In the genomic region with DNA sequence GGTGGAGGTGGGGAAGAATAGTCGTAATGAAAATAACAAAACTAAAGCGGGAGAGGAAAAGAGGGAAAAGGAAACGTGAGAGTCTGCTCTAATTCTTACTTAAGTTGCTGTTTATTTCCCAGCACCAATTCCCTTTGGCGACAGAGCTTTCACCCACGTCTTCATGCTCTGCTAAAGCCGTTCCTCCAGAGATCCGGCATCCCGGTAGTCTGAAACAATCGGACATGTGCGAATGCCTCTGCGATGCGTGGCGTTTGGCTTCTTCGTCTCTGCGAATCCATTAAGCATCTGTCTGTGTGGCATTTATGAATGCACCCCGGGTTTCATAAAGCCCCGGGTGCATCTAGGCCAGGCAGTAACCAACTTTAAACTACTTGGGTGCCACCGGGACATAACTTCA, we compare ENCODE assay signal across 8 mouse cellular contexts. TPM values are rescaled to one million over a fixed set of nuclear protein-coding genes. Genes with fewer than 3 reads are reported as not detected.
DNase-seq lines count a peak whose midpoint lies in the region; ATAC-seq lines count a peak whose summit lies in the region.
"Had no signal": no experiment of that assay in that cellular context is flagged by ENCODE, and none has a peak within 500 bp of the region (broad histone marks: within the 10 kb centered on the region; RNA-seq: fewer than 3 reads in every experiment).

No protein-coding gene starts in this region.

- H3K4me1 ChIP-seq in intestine, embryonic 14.5 days (replicated peaks; ENCODE audit: control insufficient read depth, insufficient read depth, low read length), result no peaks in the 10 kb centered on the region
- H3K4me1 ChIP-seq in intestine, embryonic 16.5 days (ENCODE audit: control insufficient read depth, insufficient read depth, low read length), result no peaks in the 10 kb centered on the region
- no peaks in the 10 kb centered on the region for H3K4me1 ChIP-seq in embryonic facial prominence, embryonic 14.5 days (ENCODE audit: control insufficient read depth, insufficient read depth, low read length)
- H3K4me1 ChIP-seq in hindbrain, embryonic 14.5 days (replicated peaks; ENCODE audit: control insufficient read depth, insufficient read depth, low read length), result peaks cover 21% of the 10 kb centered on the region
- H3K4me1 ChIP-seq in midbrain, embryonic 16.5 days (ENCODE audit: control insufficient read depth, insufficient read depth, low read length), result peaks cover 16% of the 10 kb centered on the region

- no peak overlapping the region for H3K9ac ChIP-seq in intestine, embryonic 14.5 days (ENCODE audit: low read length)
- H3K9ac ChIP-seq in intestine, embryonic 16.5 days (ENCODE audit: low read depth, low read length), result no peak overlapping the region
- 0 out of 2 replicates have a peak overlapping the region, but pooled peaks have one; percentile 1 for H3K9ac ChIP-seq in embryonic facial prominence, embryonic 14.5 days (ENCODE audit: low read depth, low read length)
- 0 out of 2 replicates have a peak overlapping the region, but pooled peaks have one; percentile 6 for H3K9ac ChIP-seq in hindbrain, embryonic 14.5 days
- no peak overlapping the region for H3K9ac ChIP-seq in midbrain, embryonic 16.5 days (ENCODE audit: low read depth, low read length)

- no peak overlapping the region for H3K27ac ChIP-seq in intestine, embryonic 14.5 days (ENCODE audit: low read depth)
- no peak overlapping the region for H3K27ac ChIP-seq in intestine, embryonic 16.5 days (ENCODE audit: low read length)
- H3K27ac ChIP-seq in embryonic facial prominence, embryonic 14.5 days (replicated peaks; ENCODE audit: low read depth, low read length), result no peak overlapping the region
- H3K27ac ChIP-seq in hindbrain, embryonic 14.5 days, result no peak overlapping the region
- H3K27ac ChIP-seq in midbrain, embryonic 16.5 days (ENCODE audit: low read length), result no peak overlapping the region

- H3K4me2 ChIP-seq in intestine, embryonic 14.5 days (ENCODE audit: low read length), result peak overlapping the region; percentile 26
- no peak overlapping the region for H3K4me2 ChIP-seq in intestine, embryonic 16.5 days (ENCODE audit: low read depth, low read length)
- H3K4me2 ChIP-seq in embryonic facial prominence, embryonic 14.5 days (ENCODE audit: low read depth, low read length), result peak overlapping the region; percentile 40
- H3K4me2 ChIP-seq in hindbrain, embryonic 14.5 days (replicated peaks), result peak overlapping the region; percentile 45
- H3K4me2 ChIP-seq in midbrain, embryonic 16.5 days (ENCODE audit: low read length), result peak overlapping the region; percentile 53

- H3K27me3 ChIP-seq in intestine, embryonic 14.5 days (replicated peaks; ENCODE audit: control insufficient read depth, insufficient read depth, low read length), result no peaks in the 10 kb centered on the region
- no peaks in the 10 kb centered on the region for H3K27me3 ChIP-seq in intestine, embryonic 16.5 days (replicated peaks; ENCODE audit: control insufficient read depth, insufficient read depth, low read length)
- no peaks in the 10 kb centered on the region for H3K27me3 ChIP-seq in embryonic facial prominence, embryonic 14.5 days (replicated peaks; ENCODE audit: control insufficient read depth, insufficient read depth, low read length)
- H3K27me3 ChIP-seq in hindbrain, embryonic 14.5 days (ENCODE audit: control insufficient read depth, insufficient read depth, low read length), result no peaks in the 10 kb centered on the region
- H3K27me3 ChIP-seq in midbrain, embryonic 16.5 days (ENCODE audit: control insufficient read depth, insufficient read depth, low read depth, low read length), result no peaks in the 10 kb centered on the region

- H3K9me3 ChIP-seq in intestine, embryonic 14.5 days (ENCODE audit: control insufficient read depth, low read length), result no peaks in the 10 kb centered on the region
- no peaks in the 10 kb centered on the region for H3K9me3 ChIP-seq in intestine, embryonic 16.5 days (ENCODE audit: control insufficient read depth, low read length)
- no peaks in the 10 kb centered on the region for H3K9me3 ChIP-seq in embryonic facial prominence, embryonic 14.5 days (ENCODE audit: control insufficient read depth, low read length)
- no peaks in the 10 kb centered on the region for H3K9me3 ChIP-seq in hindbrain, embryonic 14.5 days (ENCODE audit: control insufficient read depth, low read length)
- H3K9me3 ChIP-seq in midbrain, embryonic 16.5 days (replicated peaks; ENCODE audit: control insufficient read depth, low read length, poor library complexity, severe bottlenecking), result no peaks in the 10 kb centered on the region

- H3K4me3 ChIP-seq in intestine, embryonic 14.5 days (ENCODE audit: low read depth, low read length), result no peak overlapping the region
- H3K4me3 ChIP-seq in intestine, embryonic 16.5 days (ENCODE audit: low read length), result no peak overlapping the region
- no peak overlapping the region for H3K4me3 ChIP-seq in embryonic facial prominence, embryonic 14.5 days (ENCODE audit: low read depth, low read length)
- peak overlapping the region; percentile 14 for H3K4me3 ChIP-seq in hindbrain, embryonic 14.5 days (replicated peaks; ENCODE audit: low read length)
- peak overlapping the region; percentile 11; the same call in 1 of the 2 replicates for H3K4me3 ChIP-seq in midbrain, embryonic 16.5 days (ENCODE audit: low read depth, low read length)

- 64% methylated on average over 18 of the region's 18 CpGs for WGBS in intestine, embryonic 14.5 days
- 60% methylated on average over 18 of the region's 18 CpGs for WGBS in intestine, embryonic 16.5 days
- WGBS in embryonic facial prominence, embryonic 14.5 days, result 65% methylated on average over 18 of the region's 18 CpGs
- WGBS in hindbrain, embryonic 14.5 days, result 38% methylated on average over 18 of the region's 18 CpGs
- 29% methylated on average over 18 of the region's 18 CpGs for WGBS in midbrain, embryonic 16.5 days

- no peak for DNase-seq in intestine, embryonic 14.5 days (ENCODE audit: low spot score)
- no peak for DNase-seq in embryonic facial prominence, embryonic 14.5 days (ENCODE audit: low spot score)
- DNase-seq in hindbrain, embryonic 14.5 days (ENCODE audit: low spot score), result no peak
- no peak for DNase-seq in urinary bladder, postnatal 4 days (ENCODE audit: low spot score in 2 of 2)
- no peak for DNase-seq in cerebellum, postnatal 4 days (ENCODE audit: low spot score in 2 of 2)

- ATAC-seq in intestine, embryonic 14.5 days (replicated peaks; ENCODE audit: low FRiP score, low TSS enrichment, low read depth), result no peak
- ATAC-seq in intestine, embryonic 16.5 days, result no peak
- no peak for ATAC-seq in embryonic facial prominence, embryonic 14.5 days (ENCODE audit: low read depth)
- ATAC-seq in hindbrain, embryonic 14.5 days (ENCODE audit: low FRiP score), result no peak
- 0 out of 2 replicates have a peak, but pooled peaks have one; percentile 42 for ATAC-seq in midbrain, embryonic 16.5 days
- ATAC-seq: Patski had no signal

- H3K36me3 ChIP-seq in intestine, embryonic 14.5 days (ENCODE audit: control insufficient read depth, insufficient read depth, low read length), result no peaks in the 10 kb centered on the region
- H3K36me3 ChIP-seq in intestine, embryonic 16.5 days (ENCODE audit: control insufficient read depth, insufficient read depth, low read length), result no peaks in the 10 kb centered on the region
- H3K36me3 ChIP-seq in embryonic facial prominence, embryonic 14.5 days (ENCODE audit: control insufficient read depth, insufficient read depth, low read length), result no peaks in the 10 kb centered on the region
- no peaks in the 10 kb centered on the region for H3K36me3 ChIP-seq in hindbrain, embryonic 14.5 days (replicated peaks; ENCODE audit: control insufficient read depth, insufficient read depth)
- H3K36me3 ChIP-seq in midbrain, embryonic 16.5 days (ENCODE audit: control insufficient read depth, insufficient read depth, low read length), result no peaks in the 10 kb centered on the region

RNA-seq across cellular contexts. Expression of a gene that starts 44.6 kb away (rescaled TPM):
- polyA plus RNA-seq in intestine, embryonic 14.5 days (2014; fragmentation: Nextera tagmentation; extraction: Ambion mirVana), result 2.0 and 2.1 TPM in 2 replicates
- 0.68 and 0.73 TPM in 2 replicates for polyA plus RNA-seq in intestine, embryonic 16.5 days (2015; fragmentation: Nextera tagmentation; extraction: Ambion mirVana)
- polyA plus RNA-seq in embryonic facial prominence, embryonic 14.5 days (2014; fragmentation: Nextera tagmentation; extraction: Ambion mirVana), result 4.4 TPM in 2 replicates
- polyA plus RNA-seq in hindbrain, embryonic 14.5 days (2014; fragmentation: Nextera tagmentation; extraction: Ambion mirVana), result 4.0 and 4.1 TPM in 2 replicates
- polyA plus RNA-seq in midbrain, embryonic 16.5 days (2015; fragmentation: Nextera tagmentation; extraction: Ambion mirVana), result 2.4 and 2.6 TPM in 2 replicates

Comparison
In these comparisons a context has a peak if more than half of its experiments do, and no peak if none do; other contexts are left out.
1. H3K4me3 ChIP-seq: peak in hindbrain, embryonic 14.5 days (single experiment) and midbrain, embryonic 16.5 days (single experiment); none in intestine, embryonic 14.5 days (single experiment), intestine, embryonic 16.5 days (single experiment) and embryonic facial prominence, embryonic 14.5 days (single experiment).
2. H3K9ac ChIP-seq: peak in embryonic facial prominence, embryonic 14.5 days (single experiment) and hindbrain, embryonic 14.5 days (single experiment); none in intestine, embryonic 14.5 days (single experiment), intestine, embryonic 16.5 days (single experiment) and midbrain, embryonic 16.5 days (single experiment).